Mouse (Mus musculus) liver, postnatal 0 days (tissue): Measurements from ENCODE around the gene Lama2. TPM values are rescaled to one million over a fixed set of nuclear protein-coding genes. Genes with fewer than 3 reads are reported as not detected.

ENCODE experiments used
- ATAC-seq: fragments of 200-750 bp; cut with Nextera tagmentation; 2 replicates; pipeline ENCODE4 v1.8.0; 2017; ENCODE audit warnings: mild to moderate bottlenecking, moderate library complexity
- DNase-seq: peaks from one replicate; pipeline ENCODE4 v3.0.0-alpha.2; 2016
- H3K27ac ChIP-seq: fragments of 300-500 bp; sonication (generic); 2 replicates; pipeline ENCODE4 v1.5.1; 2014; ENCODE audit warnings: antibody characterized with exemption, moderate library complexity, mild to moderate bottlenecking, low read depth
- H3K27me3 ChIP-seq: fragments of 300-500 bp; sonication (generic); 2 replicates; pipeline ENCODE4 v1.6.1; 2014; ENCODE audit warnings: low read length, control low read depth, mixed read lengths; ENCODE audit not compliant: insufficient read depth
- H3K36me3 ChIP-seq: fragments of 300-500 bp; sonication (generic); replicated peaks from 2 replicates; pipeline ENCODE4 v1.6.1; 2014; ENCODE audit warnings: mild to moderate bottlenecking, control low read depth, low read length, moderate library complexity, mixed read lengths; ENCODE audit not compliant: insufficient read depth
- H3K4me1 ChIP-seq: fragments of 300-500 bp; sonication (generic); 2 replicates; pipeline ENCODE4 v1.6.1; 2014; ENCODE audit warnings: antibody characterized with exemption, mild to moderate bottlenecking, control low read depth; ENCODE audit not compliant: insufficient read depth
- H3K4me2 ChIP-seq: fragments of 300-500 bp; sonication (generic); 2 replicates; pipeline ENCODE4 v1.6.1; 2014; ENCODE audit warnings: low read depth, mild to moderate bottlenecking, low read length, moderate library complexity, mixed read lengths
- H3K4me3 ChIP-seq: fragments of 300-500 bp; sonication (generic); 2 replicates; pipeline ENCODE4 v1.5.1; 2014; ENCODE audit warnings: low read depth, low read length
- H3K9ac ChIP-seq: fragments of 300-500 bp; sonication (generic); replicated peaks from 2 replicates; pipeline ENCODE4 v1.6.1; 2014; ENCODE audit warnings: mild to moderate bottlenecking, moderate library complexity
- H3K9me3 ChIP-seq: fragments of 300-500 bp; sonication (generic); 2 replicates; pipeline ENCODE4 v1.6.1; 2016; ENCODE audit warnings: mild to moderate bottlenecking, control low read depth, low read length, mixed read lengths
- CTCF ChIP-seq: sonication (generic); IDR thresholded peaks from 2 replicates; pipeline ENCODE4 v1.5.1; 2016; ENCODE audit warnings: antibody characterized with exemption, low read depth
- EP300 ChIP-seq: IDR thresholded peaks from 2 replicates; pipeline ENCODE4 v1.6.1; 2016; ENCODE audit warnings: antibody characterized with exemption, low read depth, mild to moderate bottlenecking
- WGBS: fragments of 180-500 bp; shearing (Covaris S2); extraction: QIAGEN DNeasy Blood & Tissue Kit; methylation state at CpG from one replicate; pipeline ENCODE4 v1.1.7; 2014; ENCODE audit not compliant: insufficient replicate concordance; 5-methylcytosine and 5-hydroxymethylcytosine counted together
- polyA plus RNA-seq: library from polyadenylated mRNA; unstranded; fragments of >200 nt; fragmentation: Nextera tagmentation; extraction: Ambion mirVana; gene quantifications from 2 replicates; pipeline ENCODE4 v1.2.1, GENCODE M21; 2015

Lama2 gene
- polyA plus RNA-seq, 1 experiment from 2014 or later: 0.86 TPM

GRCm38 (mm10) chr10:27022707-27023106, 596.9 kb downstream of the Lama2 start:
- Histone ChIP-seq H3K27ac (no peak overlapping the region), H3K4me2 (no peak overlapping the region), H3K27me3 (no peaks in the 10 kb centered on the region), H3K4me3 (no peak overlapping the region), H3K9me3 (no peaks in the 10 kb centered on the region), H3K9ac (no peak overlapping the region), H3K36me3 (no peaks in the 10 kb centered on the region), H3K4me1 (no peaks in the 10 kb centered on the region)
- WGBS: 78% methylated on average over 1 of the region's 1 CpGs
- TF ChIP-seq CTCF: no peak
- TF ChIP-seq EP300: no peak
- ATAC-seq: no peak
- DNase-seq: no peak

GRCm38 (mm10) chr10:27012804-27013365, 606.7 kb downstream of the Lama2 start:
- H3K4me2 ChIP-seq: no peak overlapping the region
- TF ChIP-seq EP300: no peak
- TF ChIP-seq CTCF: 0 out of 2 replicates have a peak, but pooled peaks have one; percentile 3
- no peak for ATAC-seq
- H3K36me3 ChIP-seq: no peaks in the 10 kb centered on the region
- H3K4me1 ChIP-seq: no peaks in the 10 kb centered on the region
- no peaks in the 10 kb centered on the region for H3K27me3 ChIP-seq
- no peak overlapping the region for H3K9ac ChIP-seq
- DNase-seq: no peak
- H3K9me3 ChIP-seq: no peaks in the 10 kb centered on the region
- no peak overlapping the region for H3K4me3 ChIP-seq
- H3K27ac ChIP-seq: no peak overlapping the region

GRCm38 (mm10) chr10:27007364-27007763, 612.2 kb downstream of the Lama2 start:
- 74% methylated on average over 2 of the region's 2 CpGs for WGBS
- Histone ChIP-seq H3K36me3 (no peaks in the 10 kb centered on the region), H3K4me3 (no peak overlapping the region), H3K27me3 (no peaks in the 10 kb centered on the region), H3K9me3 (no peaks in the 10 kb centered on the region), H3K4me1 (no peaks in the 10 kb centered on the region), H3K27ac (no peak overlapping the region), H3K4me2 (no peak overlapping the region), H3K9ac (no peak overlapping the region)
- ATAC-seq: no peak
- DNase-seq: no peak
- TF ChIP-seq EP300 (no peak), CTCF (no peak)

- Histone ChIP-seq H3K4me2 (no peak overlapping the region), H3K9me3 (no peaks in the 10 kb centered on the region), H3K4me3 (no peak overlapping the region), H3K36me3 (no peaks in the 10 kb centered on the region), H3K4me1 (no peaks in the 10 kb centered on the region), H3K9ac (no peak overlapping the region), H3K27ac (no peak overlapping the region), H3K27me3 (no peaks in the 10 kb centered on the region)
- no peak for DNase-seq
- TF ChIP-seq EP300 (no peak), CTCF (no peak)
- no peak for ATAC-seq
- 59% methylated on average over 2 of the region's 2 CpGs for WGBS
Observed at GRCm38 (mm10) chr10:27005716-27006115, 613.8 kb downstream of the Lama2 start.

- TF ChIP-seq EP300 (no peak), CTCF (no peak)
- Histone ChIP-seq H3K36me3 (no peaks in the 10 kb centered on the region), H3K4me1 (no peaks in the 10 kb centered on the region), H3K4me3 (no peak overlapping the region), H3K9ac (no peak overlapping the region), H3K9me3 (no peaks in the 10 kb centered on the region), H3K4me2 (no peak overlapping the region), H3K27ac (no peak overlapping the region), H3K27me3 (no peaks in the 10 kb centered on the region)
- 69% methylated on average over 2 of the region's 2 CpGs for WGBS
- DNase-seq (no peak), ATAC-seq (no peak)
Observed at GRCm38 (mm10) chr10:27001554-27002178, 617.9 kb downstream of the Lama2 start.

- no peak for TF ChIP-seq EP300
- TF ChIP-seq CTCF: no peak
- Histone ChIP-seq H3K4me2 (no peak overlapping the region), H3K4me1 (0 out of 2 replicates have a peak, but pooled peaks cover 3% of the 10 kb centered on the region), H3K36me3 (no peaks in the 10 kb centered on the region), H3K27me3 (no peaks in the 10 kb centered on the region), H3K4me3 (no peak overlapping the region), H3K9ac (no peak overlapping the region), H3K27ac (no peak overlapping the region), H3K9me3 (no peaks in the 10 kb centered on the region)
- ATAC-seq (no peak), DNase-seq (no peak)
Observed at GRCm38 (mm10) chr10:26996684-26997083, 622.9 kb downstream of the Lama2 start.
